Mouse (Mus musculus): ENCODE data around the gene Nphs2.
"Not testable (repeated sequence)": the region's sequence is repeated elsewhere in the genome, so short reads cannot be mapped to it uniquely, and the experiment has no call there.

Nphs2 gene

DNA sequence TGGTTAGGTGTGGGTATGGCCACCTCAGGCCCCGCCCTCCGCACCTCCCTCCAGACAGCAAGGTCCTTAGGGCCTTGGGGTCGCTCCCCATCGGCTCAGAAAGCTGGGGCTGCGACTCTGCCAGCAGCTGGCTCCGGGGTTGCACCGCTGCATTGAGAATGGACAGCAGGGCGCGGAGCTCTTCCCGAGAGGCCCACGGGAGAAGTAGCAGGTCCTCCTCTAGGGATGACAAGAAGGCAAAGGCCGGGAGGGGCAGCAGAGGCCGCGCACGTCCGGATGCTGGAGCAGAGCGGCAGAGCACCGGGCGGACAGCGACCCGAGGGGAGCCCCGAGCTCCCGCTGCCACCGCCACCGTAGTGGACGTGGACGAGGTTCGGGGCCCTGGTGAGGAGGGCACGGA, at the start of gene Nphs2:
TSS of gene Nphs2 (plus strand) at position 98 of the 400 bp plus-strand sequence.
- DNase-seq (ENCODE audit: low read depth, low spot score): no peak

DNA sequence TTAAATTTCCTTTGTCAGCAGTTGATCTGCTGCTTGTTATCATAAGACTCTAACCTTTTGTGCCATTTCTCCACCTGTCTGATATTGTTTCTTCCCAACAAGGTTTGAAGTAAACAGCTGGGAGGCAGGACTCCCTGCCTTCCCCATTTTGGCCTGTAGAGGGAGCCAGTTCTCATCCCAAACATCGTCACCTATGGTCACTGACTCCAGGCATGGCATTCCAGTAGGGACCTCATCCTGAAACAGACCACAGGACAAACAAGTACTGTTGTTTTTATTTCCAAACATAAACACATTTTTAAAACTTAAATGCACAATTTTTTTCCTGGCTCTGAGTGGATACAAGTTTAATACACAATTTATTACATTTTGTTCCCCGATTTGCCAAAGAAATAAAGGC, 47.2 kb upstream of the Nphs2 start:
- DNase-seq (ENCODE audit: low read depth, low spot score): peak; percentile 22

DNA sequence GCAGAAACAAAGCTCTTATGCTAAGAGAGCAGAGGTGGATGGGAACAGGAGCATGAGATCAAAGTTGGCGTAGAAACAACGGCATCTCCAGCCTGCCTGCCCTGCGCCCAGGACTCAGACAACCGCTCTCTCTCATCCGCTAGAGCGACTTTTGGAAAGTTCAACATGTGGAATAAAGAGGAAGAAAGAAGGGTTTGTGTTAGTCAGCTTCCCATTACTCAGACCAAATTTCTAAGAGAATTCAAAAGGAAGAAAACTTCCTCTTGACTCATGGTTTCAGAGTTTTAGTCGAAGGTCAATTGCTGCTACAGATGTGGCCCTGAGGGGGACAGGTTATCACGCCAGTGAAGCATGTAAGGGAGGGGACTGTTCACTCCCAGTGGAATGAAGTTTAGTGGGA, 46.6 kb upstream of the Nphs2 start:
- no peak for DNase-seq (ENCODE audit: low read depth, low spot score)

DNA sequence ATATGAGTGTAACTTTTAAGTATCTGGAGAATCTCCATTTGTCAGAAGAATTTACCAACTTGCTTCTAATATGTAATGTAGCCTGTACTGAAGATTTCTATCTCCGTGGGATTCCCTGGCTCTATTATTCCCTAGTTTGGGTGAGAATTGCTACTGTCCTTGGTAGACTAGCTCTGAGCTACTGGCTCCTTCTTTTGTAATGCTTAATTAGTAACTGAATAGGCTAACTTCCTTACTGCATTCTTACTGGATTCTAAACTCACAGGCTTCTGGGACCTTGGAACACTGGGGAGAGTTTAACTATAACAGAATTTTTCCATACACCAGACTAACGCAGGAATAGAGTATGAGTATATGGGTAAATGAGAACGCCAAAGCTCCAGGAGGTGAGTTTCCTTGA, 42.0 kb upstream of the Nphs2 start:
- DNase-seq (ENCODE audit: low read depth, low spot score): not testable (repeated sequence)

DNA sequence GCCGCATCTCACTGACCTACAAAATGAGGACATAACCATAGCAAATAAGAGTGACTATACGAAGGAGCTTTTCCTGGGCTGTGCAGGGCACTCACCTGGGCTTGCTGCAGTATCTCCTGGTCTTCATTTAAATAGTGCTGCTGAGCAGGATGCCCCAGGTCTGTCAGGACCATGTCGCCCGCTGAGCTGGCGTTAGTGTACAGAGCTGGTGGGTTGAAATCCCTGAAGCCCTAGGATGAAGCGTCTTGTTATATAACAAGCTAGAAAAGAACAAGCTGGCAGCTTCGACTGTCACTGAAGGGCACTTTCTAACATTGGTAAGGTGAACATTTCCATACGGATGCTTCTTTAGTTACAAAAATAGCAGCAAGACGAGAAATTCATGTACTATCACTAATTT, 40.1 kb upstream of the Nphs2 start:
- DNase-seq (ENCODE audit: low read depth, low spot score): no peak

DNA sequence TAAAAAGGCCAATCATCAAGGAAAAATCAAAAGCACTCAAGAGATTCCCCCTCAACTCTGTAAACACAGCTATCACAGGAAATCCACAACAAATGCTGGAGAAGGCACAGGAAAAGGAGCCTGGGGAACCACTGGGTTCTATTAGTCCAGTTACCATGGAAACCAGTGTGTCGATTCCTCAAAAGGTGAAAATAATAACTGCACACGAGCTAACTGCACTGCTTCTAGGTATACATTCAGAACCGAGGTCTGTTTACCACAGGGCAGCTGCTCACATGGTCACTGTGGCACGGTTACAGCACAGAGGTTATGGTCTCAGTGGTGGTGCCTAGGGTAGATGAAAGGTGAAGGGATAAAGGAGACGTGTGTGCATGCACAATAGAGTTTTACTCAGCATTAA, 38.9 kb upstream of the Nphs2 start:
- no peak for DNase-seq (ENCODE audit: low read depth, low spot score)

DNA sequence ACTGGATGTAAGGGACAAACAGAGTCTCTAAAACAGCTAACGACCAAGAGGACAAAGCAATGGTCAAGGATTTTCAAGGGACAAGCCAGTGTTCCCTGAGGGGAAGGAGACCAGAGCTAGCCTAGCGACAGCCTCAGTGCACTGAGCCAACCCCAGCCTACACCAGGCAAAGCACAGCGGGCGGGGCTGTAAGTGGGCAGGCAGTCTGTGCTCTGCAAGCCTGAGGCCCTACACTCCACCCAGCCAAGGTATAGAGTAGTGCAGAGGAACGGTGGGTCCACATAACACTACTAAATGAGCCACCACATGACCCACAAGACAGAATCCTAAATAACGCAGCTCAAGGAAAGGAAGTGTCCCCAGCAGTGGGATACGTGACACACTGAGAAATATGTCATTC, 36.9 kb upstream of the Nphs2 start:
- DNase-seq (ENCODE audit: low read depth, low spot score): no peak

DNA sequence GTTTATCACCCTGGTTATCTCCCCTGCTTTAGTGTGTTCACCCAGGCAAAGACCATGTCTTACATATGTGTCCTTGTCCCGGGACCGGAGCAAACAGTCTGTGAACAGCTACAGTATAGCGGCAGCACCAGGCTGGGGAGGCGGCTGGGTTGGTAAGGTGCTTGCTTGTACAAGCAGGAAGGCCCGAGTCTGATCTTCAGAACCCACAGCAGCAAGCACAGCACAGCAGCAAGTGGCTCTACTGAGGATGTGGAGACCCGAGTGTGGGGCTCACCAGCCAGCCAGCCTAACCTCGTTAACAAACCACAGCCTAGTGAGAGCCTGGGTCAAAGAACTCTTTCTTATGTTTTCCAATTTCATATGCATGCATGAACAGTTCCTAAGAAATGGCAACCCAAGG, 30.4 kb upstream of the Nphs2 start:
- DNase-seq (ENCODE audit: low read depth, low spot score): peak; percentile 12

DNA sequence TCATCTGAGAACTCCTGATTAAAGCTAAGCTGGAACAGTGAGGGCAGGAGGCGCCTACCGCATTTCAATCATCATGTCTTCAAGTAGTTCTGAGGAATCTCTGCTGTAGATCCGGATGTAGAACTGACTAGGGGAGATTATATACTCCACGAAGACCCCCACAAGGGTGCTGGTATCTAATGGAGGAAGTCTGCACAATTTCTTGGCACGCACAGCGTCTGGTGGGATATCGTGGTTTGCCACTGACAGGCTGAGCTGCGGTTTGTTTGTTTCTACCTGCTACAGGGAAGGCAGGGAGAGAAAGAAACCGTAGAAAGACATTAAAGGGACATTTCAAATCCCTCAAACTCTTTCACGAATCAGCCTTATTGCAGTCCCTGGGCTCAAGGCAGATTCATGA, 26.3 kb upstream of the Nphs2 start:
- DNase-seq (ENCODE audit: low read depth, low spot score): peak; percentile 11

DNA sequence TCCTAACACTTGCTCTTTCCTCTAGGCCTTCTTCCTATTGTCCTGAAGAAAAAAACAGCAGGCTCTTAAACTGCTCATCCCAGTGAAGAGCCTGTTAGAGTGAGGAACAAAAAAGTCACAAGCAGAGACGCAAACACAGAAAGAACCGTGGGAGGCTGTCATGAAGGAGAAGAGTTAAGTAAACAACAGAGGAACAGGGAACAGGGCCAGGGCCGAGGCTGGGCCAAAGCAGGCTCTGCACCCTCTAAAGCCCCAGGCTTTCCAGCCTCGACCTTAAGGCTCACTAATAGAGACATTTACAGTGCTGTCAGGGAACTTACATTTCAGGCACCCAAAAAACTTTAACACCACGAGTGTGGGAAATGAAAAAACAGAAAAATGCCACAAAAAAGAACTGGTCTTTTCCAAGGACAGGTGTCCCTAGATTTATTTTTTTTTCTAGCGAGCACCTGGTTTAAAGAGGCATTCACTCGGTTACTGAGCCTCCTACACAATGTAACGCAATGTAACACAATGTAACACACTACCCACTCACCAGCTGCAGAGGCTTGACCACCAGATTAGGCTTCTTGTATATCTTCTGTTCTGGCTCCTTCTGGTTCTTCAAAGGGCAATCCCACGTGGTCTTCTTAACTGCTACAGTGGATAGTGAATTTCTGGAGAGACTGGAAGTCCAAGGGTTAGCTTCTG, 25.5 kb upstream of the Nphs2 start:
- no peak for DNase-seq (ENCODE audit: low read depth, low spot score)

DNA sequence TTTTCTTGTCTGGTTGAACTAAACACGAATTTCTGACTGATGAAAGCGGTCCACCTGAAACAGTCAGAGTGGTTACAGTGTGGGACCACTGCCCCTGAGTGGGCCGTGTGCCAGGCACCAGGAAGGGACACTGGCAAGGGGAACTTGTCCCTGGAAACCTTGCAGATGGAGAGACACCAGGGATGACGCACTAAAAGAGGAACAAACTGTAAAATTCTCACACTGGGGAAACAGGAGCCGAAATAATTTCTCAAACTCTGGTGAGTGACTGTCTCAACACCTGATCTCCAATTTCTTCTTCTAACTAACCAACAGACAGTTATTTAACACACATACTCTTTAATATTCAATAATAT, 25.0 kb upstream of the Nphs2 start:
- DNase-seq (ENCODE audit: low read depth, low spot score): no peak

DNA sequence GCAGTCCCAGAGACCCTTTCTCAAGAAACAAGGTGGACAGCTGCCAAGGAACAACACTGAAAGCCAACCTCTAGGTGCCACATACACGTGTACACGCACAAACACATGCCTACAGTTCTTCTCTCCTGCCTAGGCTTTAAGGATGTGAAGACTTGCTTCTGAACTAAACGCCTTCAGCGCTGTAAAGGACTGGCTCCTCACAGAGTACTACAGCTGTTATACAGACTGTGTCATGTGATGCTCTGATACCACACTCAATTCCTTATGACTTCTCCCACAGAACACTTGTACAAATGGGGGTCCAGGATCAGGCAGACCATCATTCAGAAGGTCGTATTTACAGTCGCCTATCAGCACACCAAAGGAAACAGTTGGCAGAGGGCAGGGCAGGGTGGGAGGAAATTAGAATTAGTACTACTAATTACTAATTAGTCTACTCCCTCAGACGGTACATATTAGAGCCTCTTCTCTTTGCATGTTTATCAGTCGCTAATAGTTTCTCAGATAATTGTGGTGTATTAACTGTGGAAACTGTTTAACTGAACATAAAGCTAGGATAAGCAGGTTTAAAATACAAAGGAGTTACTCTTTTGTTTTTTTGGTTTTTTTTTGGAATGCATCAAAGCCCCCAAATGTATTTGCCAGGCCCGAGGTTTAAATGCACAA, 21.8 kb upstream of the Nphs2 start:
- DNase-seq (ENCODE audit: low read depth, low spot score): no peak

DNA sequence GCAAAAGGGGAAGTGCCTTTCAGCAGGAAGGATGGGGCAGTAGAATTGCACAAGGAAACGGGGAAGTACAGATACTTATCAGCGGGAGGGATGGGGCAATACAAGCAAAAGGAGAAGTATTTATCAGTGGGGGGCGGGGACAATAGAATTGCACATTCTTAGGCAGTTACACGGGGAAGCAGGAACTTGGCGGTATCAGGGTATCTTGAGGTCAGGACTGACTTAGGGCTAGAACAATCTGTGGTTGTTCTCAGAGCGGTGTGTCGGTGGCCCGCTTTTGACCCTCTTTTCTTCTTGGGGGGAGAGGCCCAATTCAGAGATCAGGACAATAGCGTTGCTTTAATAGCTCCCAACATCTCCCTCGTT, 21.3 kb upstream of the Nphs2 start:
- not testable (repeated sequence) for DNase-seq (ENCODE audit: low read depth, low spot score)

DNA sequence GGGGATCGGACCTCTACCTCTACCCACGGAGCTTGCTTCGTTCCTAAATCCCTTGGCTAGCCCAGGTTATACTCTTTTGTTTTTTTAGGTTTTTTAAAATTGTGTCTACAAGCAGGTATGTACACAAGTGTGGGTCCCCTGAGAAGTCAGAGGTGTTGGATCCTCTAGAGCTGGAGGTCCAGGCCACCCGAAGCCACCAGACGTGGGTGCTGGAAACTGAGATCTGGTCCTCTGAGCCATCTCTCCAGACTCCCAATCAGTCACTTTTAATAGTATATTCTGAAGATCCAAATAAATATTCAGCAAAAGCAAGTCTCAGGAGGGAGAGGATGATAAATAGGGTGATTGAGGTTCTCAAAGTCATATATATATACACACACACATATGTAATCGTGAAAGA, 20.5 kb upstream of the Nphs2 start:
- no peak for DNase-seq (ENCODE audit: low read depth, low spot score)

DNA sequence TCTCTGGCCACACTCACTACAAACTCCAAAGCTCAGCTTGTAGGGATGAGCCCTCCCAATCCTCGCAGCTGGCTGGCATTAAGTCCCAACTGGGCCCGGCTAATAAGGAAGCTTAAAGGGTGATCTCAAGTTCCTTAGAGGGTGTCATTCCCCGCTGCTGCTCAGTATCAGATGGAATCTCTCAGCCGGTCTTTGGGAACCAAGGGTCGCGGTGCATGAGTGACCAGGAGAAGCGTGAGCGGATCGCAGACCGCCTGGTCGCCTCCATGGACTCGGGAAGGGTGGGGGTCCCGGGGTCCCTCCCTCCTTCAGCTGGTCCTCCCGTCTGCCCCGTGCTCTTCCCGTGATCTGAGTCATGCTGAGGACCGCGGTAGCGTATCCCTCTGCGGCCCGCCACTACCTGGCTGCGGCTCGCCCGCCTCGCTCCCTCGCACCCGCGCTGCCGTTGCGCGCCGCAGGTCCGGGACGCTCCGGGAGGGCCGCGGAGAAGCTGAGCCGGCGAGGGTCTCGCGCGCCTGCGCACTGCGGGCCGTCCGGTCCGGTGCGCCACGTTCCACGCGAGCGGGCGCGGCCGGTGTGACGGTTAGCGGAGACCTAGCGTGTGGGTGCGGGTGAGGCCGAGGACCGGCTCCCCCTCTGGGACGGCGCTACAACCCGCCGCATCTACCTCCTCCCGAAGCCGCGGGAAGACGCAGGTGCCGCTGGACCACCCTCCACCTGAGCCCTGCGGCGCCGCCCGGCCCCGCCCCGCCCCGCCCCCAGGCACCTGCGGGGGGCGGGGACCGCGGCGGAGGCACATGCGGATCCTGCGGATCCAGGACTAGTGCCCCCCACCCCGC, 7.4 kb upstream of the Nphs2 start, which contains the start of gene Tdrd5:
TSS of gene Tdrd5 (minus strand) at position 754 of the 839 bp plus-strand sequence.
- DNase-seq (ENCODE audit: low read depth, low spot score): peak; percentile 22

DNA sequence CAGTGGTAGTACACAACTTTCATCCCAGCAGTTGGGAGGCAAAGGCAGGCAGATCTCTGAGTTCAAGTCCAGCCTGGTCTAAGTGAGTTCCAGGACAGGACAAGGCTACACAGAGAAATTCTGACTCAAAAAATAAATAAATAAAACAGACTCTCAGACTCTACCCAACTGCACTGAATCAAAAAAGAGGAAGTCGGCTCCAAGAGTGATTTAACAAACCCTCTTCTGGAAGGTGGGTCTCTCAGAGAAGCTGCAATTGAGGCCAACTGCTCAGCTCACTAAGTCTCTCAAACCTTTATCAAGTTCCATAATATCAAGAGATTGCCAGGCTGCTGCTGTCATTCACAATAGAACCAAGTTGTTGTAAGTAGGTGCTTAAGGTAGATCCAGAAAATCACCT, 1.9 kb upstream of the Nphs2 start:
- no peak for DNase-seq (ENCODE audit: low read depth, low spot score)

DNA sequence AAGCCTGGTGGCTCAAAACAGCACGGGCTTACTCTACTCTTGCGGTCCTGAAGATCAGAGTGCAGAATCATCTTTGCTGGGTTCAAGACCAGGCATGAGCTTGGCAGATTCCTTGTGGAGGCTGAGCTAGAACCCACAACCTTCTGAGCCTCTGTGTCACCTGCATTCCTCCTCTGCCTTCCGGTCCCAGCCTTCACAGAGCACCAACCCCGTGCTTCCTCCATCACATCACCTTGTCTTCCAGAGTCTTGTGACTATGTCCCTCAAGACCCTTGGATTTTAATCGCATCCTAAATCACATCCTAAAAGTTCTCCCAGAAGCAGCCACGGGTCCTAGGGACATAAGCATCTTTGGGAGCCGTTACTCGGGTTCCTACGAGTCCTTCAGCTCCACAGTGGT, 12.6 kb downstream of the Nphs2 start:
- DNase-seq (ENCODE audit: low read depth, low spot score): no peak

DNA sequence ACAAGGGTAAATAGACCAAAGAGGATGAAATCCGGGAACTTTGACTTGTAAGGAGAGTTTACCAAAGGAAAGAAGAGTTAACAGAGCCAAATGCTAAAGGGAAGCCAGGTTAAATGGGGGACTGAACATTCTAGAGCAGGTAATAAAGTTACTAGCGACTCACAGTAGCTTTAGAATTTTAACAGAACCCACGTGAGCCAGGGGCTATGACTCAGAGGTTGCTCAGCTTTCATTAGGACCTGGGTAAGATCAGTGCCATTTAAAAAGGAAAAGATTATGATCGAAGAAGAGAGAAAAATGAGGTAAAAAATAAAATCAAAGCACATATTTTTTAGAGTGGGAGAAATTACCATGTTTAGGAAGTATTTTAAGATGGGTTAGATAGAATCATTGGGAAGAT, 30.3 kb downstream of the Nphs2 start:
- no peak for DNase-seq (ENCODE audit: low read depth, low spot score)

DNA sequence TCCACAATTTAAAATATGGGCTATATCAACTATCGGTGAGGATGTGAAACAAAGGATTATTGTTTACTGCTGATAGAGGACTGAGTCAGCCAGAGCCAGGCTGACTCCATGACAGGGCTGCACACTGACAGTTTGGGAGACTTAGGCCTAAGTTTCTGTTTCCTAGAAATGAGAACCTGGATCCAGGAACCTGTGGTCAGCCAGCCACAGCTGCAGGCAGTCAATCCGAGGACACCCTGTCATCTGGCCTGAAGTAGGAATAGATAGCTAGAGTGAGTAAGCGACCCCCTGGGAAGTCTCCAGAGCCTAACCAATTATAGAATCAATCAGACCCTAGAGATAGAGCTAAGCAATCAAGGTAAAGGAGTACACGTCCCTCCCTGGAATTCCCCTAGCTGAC, 33.9 kb downstream of the Nphs2 start:
- no peak for DNase-seq (ENCODE audit: low read depth, low spot score)

DNA sequence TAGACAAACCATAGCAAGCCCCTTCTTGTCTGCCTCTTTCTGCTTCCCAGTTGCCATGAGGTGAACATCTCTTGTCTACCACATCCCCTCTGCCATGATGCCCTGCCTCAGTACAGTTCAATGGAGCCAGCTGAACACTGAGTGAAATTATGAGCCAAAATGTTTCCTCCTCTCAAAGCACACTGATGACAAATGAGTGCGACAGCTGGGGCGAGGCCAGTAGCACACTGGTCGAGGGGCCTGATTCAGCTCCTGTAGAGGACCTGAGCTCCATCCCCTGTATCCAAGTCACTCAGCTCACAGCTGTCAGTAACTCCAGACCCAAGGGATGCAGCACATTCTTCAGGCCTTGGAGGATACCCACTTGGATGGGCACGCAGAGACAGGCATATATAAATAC, 35.1 kb downstream of the Nphs2 start:
- DNase-seq (ENCODE audit: low read depth, low spot score): no peak

DNA sequence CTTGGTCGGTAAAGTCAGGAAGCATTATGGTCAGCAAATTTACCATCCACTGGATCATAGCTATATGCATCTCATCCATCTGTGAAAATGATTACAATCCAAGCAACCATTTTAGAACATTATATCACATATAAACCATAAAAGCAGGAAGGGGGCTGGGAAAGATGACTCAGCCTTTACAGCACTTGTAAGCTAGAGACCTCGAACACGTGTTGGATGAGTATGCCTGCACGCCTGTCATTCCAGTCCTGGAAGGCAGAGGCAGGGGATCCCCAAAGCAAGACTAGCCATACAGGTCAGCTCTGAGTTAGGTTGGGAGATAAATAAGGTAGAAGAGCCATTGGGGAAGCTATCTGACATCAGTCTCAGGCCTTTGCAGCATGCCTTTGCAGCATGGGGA, 38.5 kb downstream of the Nphs2 start:
- DNase-seq (ENCODE audit: low read depth, low spot score): no peak

DNA sequence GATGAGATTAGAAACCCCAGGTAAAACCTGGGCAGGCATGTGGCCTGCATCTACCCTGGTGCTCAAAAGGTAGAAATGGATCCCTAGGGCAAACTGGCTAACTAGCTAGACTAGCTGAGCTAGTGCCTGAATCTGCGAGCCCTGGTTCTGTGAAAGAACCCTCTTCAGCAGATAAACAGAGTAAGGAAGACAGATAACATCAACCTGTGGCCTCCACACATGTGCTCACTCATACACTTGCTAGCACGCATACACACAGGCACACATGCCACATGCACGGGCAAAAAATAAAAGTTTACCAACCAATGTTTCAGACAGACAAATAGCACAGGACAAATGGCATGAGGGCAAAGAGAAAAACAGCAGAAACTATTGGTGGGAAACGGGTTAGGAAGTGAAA, 39.9 kb downstream of the Nphs2 start:
- no peak for DNase-seq (ENCODE audit: low read depth, low spot score)

DNA sequence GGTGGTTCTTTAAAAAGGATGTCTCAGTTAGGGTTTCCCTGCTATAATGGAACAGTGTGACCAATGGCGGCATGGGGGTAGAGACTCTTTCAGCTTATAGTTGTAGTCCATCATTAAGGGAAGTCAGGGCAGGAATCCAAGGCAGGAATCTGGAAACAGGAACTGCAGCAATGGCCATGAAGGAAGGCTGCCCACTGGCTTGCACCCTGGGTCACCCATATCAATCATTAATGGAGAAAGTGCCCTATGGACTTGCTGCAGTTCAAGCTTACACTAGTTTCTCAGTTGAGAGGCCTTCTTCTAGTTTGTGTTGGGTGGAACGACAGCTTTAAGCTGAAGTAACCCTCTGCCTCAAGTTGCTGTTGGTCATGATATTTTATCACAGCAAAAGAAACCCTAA, 41.9 kb downstream of the Nphs2 start:
- DNase-seq (ENCODE audit: low read depth, low spot score): no peak
